Mouse (Mus musculus) kidney, embryonic 15.5 days (tissue): ENCODE results near the gene Syt12. TPM values are rescaled to one million over a fixed set of nuclear protein-coding genes. Genes with fewer than 3 reads are reported as not detected.

Experiments used
- polyA plus RNA-seq: library from polyadenylated mRNA; unstranded; fragments of >200 nt; fragmentation: Nextera tagmentation; extraction: Ambion mirVana; gene quantifications from 2 replicates; pipeline ENCODE4 v1.2.1, GENCODE M21; 2015

Gene Syt12
- polyA plus RNA-seq, 1 experiment from 2014 or later = 2.9 TPM

Other genes starting within 250 kb of the Syt12 start
- 23.2 and 27.4 TPM in 2 replicates for gene Pold4, start 245.5 kb downstream of the Syt12 start, polyA plus RNA-seq
- gene Ssh3, start 208.3 kb downstream of the Syt12 start, polyA plus RNA-seq = 15.1 and 15.9 TPM in 2 replicates
- gene Ankrd13d, start 194.3 kb downstream of the Syt12 start, polyA plus RNA-seq = 8.3 and 8.5 TPM in 2 replicates
- 15.7 and 17.9 TPM in 2 replicates for gene Grk2, start 171.2 kb downstream of the Syt12 start, polyA plus RNA-seq
- gene Kdm2a, start 79.2 kb downstream of the Syt12 start, polyA plus RNA-seq = 50.2 and 57.4 TPM in 2 replicates
- gene Rhod, start 38.0 kb downstream of the Syt12 start, polyA plus RNA-seq = 41.1 and 43.0 TPM in 2 replicates
- gene 2010003K11Rik, start 21.1 kb upstream of the Syt12 start, polyA plus RNA-seq = 0.28 TPM in 1 of 2 replicates, not detected in the other
- 30.4 and 35.2 TPM in 2 replicates for gene Pcx, start 33.0 kb upstream of the Syt12 start, polyA plus RNA-seq
- 6.6 and 7.7 TPM in 2 replicates for gene Lrfn4, start 138.2 kb upstream of the Syt12 start, polyA plus RNA-seq
- gene Rce1, start 148.2 kb upstream of the Syt12 start, polyA plus RNA-seq = 79.8 and 80.5 TPM in 2 replicates
- gene Gm960, start 221.2 kb upstream of the Syt12 start, polyA plus RNA-seq = 2.0 and 3.4 TPM in 2 replicates
- gene Sptbn2, start 233.7 kb upstream of the Syt12 start, polyA plus RNA-seq = 2.7 and 2.9 TPM in 2 replicates